Mouse (Mus musculus): ENCODE measurements around the gene Rngtt.

- TF ChIP-seq CTCF (IDR thresholded peaks at IDR 0.05; ENCODE audit: low read depth): no peak
- no peak for TF ChIP-seq EP300 (IDR thresholded peaks at IDR 0.05; ENCODE audit: low read depth)
These were observed 68.8 kb downstream of the Rngtt start for GRCm38 (mm10) chr4:33378894-33379293.
